Mouse (Mus musculus) embryonic facial prominence, embryonic 13.5 days (tissue): ENCODE results near the gene Cd3eap. TPM values are rescaled to one million over a fixed set of nuclear protein-coding genes. Genes with fewer than 3 reads are reported as not detected.

Experiments used
- microRNA counts: library from miRNA; unstranded; fragments of <30 nt; microRNA quantifications from one replicate; lab custom pipeline; 2016
- microRNA-seq: library from miRNA; unstranded; fragments of <30 nt; microRNA quantifications from one replicate; pipeline ENCODE4, GENCODE M21; 2016
- polyA plus RNA-seq: library from polyadenylated mRNA; unstranded; fragments of >200 nt; fragmentation: Nextera tagmentation; extraction: Ambion mirVana; gene quantifications from 2 replicates; pipeline ENCODE4 v1.2.1, GENCODE M21; 2015

Cd3eap gene
- polyA plus RNA-seq, 1 experiment from 2014 or later: 30.5 TPM

MicroRNA genes within 50 kb of the gene (microRNA counts, 519-probe panel; counts per million panel counts)
- microRNA mmu-miR-343 (lab: Ali Mortazavi, UCI): 236 counts per million, percentile 44 among the panel's probes with 10 or more counts

Small RNA genes within 50 kb of the gene (microRNA-seq; reads per million reads assigned to microRNA genes)
- not detected for gene Mir343

Other genes with a start within 250 kb of the Cd3eap start
- 3.5 and 4.4 TPM in 2 replicates for gene Gm4969, start 241.1 kb downstream of the Cd3eap start, polyA plus RNA-seq
- gene Fbxo46, start 239.6 kb downstream of the Cd3eap start, polyA plus RNA-seq: 15.3 and 16.6 TPM in 2 replicates
- 15.2 and 16.2 TPM in 2 replicates for gene Qpctl, start 210.2 kb downstream of the Cd3eap start, polyA plus RNA-seq
- 137 and 167 TPM in 2 replicates for gene Snrpd2, start 209.8 kb downstream of the Cd3eap start, polyA plus RNA-seq
- 0.37 and 0.56 TPM in 2 replicates for gene Gipr, start 193.4 kb downstream of the Cd3eap start, polyA plus RNA-seq
- gene Eml2, start 183.1 kb downstream of the Cd3eap start, polyA plus RNA-seq: 5.1 and 7.2 TPM in 2 replicates
- 1.6 and 1.9 TPM in 2 replicates for gene Gpr4, start 146.9 kb downstream of the Cd3eap start, polyA plus RNA-seq
- 36.2 and 38.2 TPM in 2 replicates for gene Opa3, start 131.1 kb downstream of the Cd3eap start, polyA plus RNA-seq
- gene Vasp, start 87.7 kb downstream of the Cd3eap start, polyA plus RNA-seq: 57.3 and 64.0 TPM in 2 replicates
- not detected in 2 replicates for gene Ppm1n, start 79.4 kb downstream of the Cd3eap start, polyA plus RNA-seq
- 10.2 and 11.7 TPM in 2 replicates for gene Rtn2, start 76.9 kb downstream of the Cd3eap start, polyA plus RNA-seq
- gene Fosb, start 49.4 kb downstream of the Cd3eap start, polyA plus RNA-seq: 0.06 and 0.23 TPM in 2 replicates
- 93.2 and 106 TPM in 2 replicates for gene Ercc1, start 14.7 kb downstream of the Cd3eap start, polyA plus RNA-seq
- 8.3 and 12.6 TPM in 2 replicates for gene Ppp1r13l, start 266 bp upstream of the Cd3eap start, polyA plus RNA-seq
- gene Ercc2, start 22.5 kb upstream of the Cd3eap start, polyA plus RNA-seq: 17.0 and 17.4 TPM in 2 replicates
- 14.5 and 14.8 TPM in 2 replicates for gene Klc3, start 44.6 kb upstream of the Cd3eap start, polyA plus RNA-seq
- gene Ckm, start 45.3 kb upstream of the Cd3eap start, polyA plus RNA-seq: 2.1 TPM in 1 of 2 replicates, not detected in the other
- 10.2 and 12.4 TPM in 2 replicates for gene Mark4, start 99.3 kb upstream of the Cd3eap start, polyA plus RNA-seq
- 0.73 and 0.84 TPM in 2 replicates for gene Exoc3l2, start 103.8 kb upstream of the Cd3eap start, polyA plus RNA-seq
- 2.3 and 2.7 TPM in 2 replicates for gene Bloc1s3, start 148.9 kb upstream of the Cd3eap start, polyA plus RNA-seq
- 60.2 and 64.1 TPM in 2 replicates for gene Trappc6a, start 148.9 kb upstream of the Cd3eap start, polyA plus RNA-seq
- gene Nkpd1, start 158.4 kb upstream of the Cd3eap start, polyA plus RNA-seq: 0.08 and 0.15 TPM in 2 replicates
- gene Ppp1r37, start 203.6 kb upstream of the Cd3eap start, polyA plus RNA-seq: 26.0 and 30.3 TPM in 2 replicates
- 0.67 and 0.83 TPM in 2 replicates for gene Zfp296, start 217.8 kb upstream of the Cd3eap start, polyA plus RNA-seq
- gene Gemin7, start 218.1 kb upstream of the Cd3eap start, polyA plus RNA-seq: 169 and 174 TPM in 2 replicates
- gene Clasrp, start 245.0 kb upstream of the Cd3eap start, polyA plus RNA-seq: 61.2 and 73.9 TPM in 2 replicates